Mouse (Mus musculus) myocyte (in vitro differentiated cells): ENCODE results near the gene Plcb2.

Experiments
- CEBPB ChIP-seq: IDR thresholded peaks from 2 replicates; pipeline ENCODE4 v1.6.1; 2011; ENCODE audit warnings: mild to moderate bottlenecking, moderate library complexity; ENCODE audit not compliant: poor library complexity, insufficient read depth, severe bottlenecking
- MYOD1 ChIP-seq, 3 experiments: IDR thresholded peaks; one replicate each; pipeline ENCODE4 v1.6.1; 2011; ENCODE audit warnings: control low read depth in 2 of 3, low read depth in 2 of 3, mild to moderate bottlenecking in 2 of 3, moderate library complexity in 1 of 3; ENCODE audit not compliant: insufficient read length in 2 of 3, control insufficient read depth in 1 of 3
- POLR2A ChIP-seq: IDR thresholded peaks from one replicate; pipeline ENCODE4 v1.6.1; 2011; ENCODE audit warnings: low read depth, mild to moderate bottlenecking, control low read depth, moderate library complexity; ENCODE audit not compliant: insufficient read length
- TCF12 ChIP-seq: IDR thresholded peaks from one replicate; pipeline ENCODE4 v1.6.1; 2011; ENCODE audit warnings: mild to moderate bottlenecking, control low read depth; ENCODE audit not compliant: poor library complexity, insufficient read depth, severe bottlenecking
- USF1 ChIP-seq: IDR thresholded peaks from one replicate; pipeline ENCODE4 v1.6.1; 2011; ENCODE audit warnings: low read depth, mild to moderate bottlenecking, control low read depth, moderate library complexity

- TF ChIP-seq POLR2A = no peak
- no peak for TF ChIP-seq CEBPB
- no peak for TF ChIP-seq TCF12
- no peak for TF ChIP-seq USF1
- no peak for TF ChIP-seq MYOD1 (IDR thresholded peaks at IDR 0.05; ENCODE audit: control insufficient read depth in 1 of 3, insufficient read length in 2 of 3, low read depth in 2 of 3)
Observed at GRCm38 (mm10) chr2:118762784-118763148, 34.5 kb upstream of the Plcb2 start.
